In genomic region chr11:53197111-53197510, GRCm38 (mm10) we compare ENCODE assay signal across 10 mouse cellular contexts.
"Had no signal": no experiment of that assay in that cellular context is flagged by ENCODE, and none has a peak within 500 bp of the region (broad histone marks: within the 10 kb centered on the region; RNA-seq: fewer than 3 reads in every experiment).

No protein-coding gene starts in this region.

- DNase-seq: gastrocnemius, postnatal 25 days; heart, adult 2 months; heart, postnatal 10 days; kidney, adult 18-20 months; kidney, adult 8-10 months; kidney, postnatal 10 days; kidney, postnatal 25 days; kidney, postnatal 4 days; liver; liver, embryonic 13.5 days had no signal
